8 mouse cellular contexts compared by ENCODE assay signal in genomic region chr5:121690482-121691211, GRCm38 (mm10). TPM values are rescaled to one million over a fixed set of nuclear protein-coding genes. Genes with fewer than 3 reads are reported as not detected.
DNase-seq lines count a peak whose midpoint lies in the region; ATAC-seq lines count a peak whose summit lies in the region.

No protein-coding gene starts in this region.

- 81% methylated on average over 7 of the region's 7 CpGs for WGBS in neural tube, embryonic 15.5 days
- WGBS in midbrain, embryonic 16.5 days: 80% methylated on average over 7 of the region's 7 CpGs

- H3K4me3 ChIP-seq in neural tube, embryonic 15.5 days (replicated peaks): no peak overlapping the region
- H3K4me3 ChIP-seq in midbrain, embryonic 16.5 days (ENCODE audit: low read depth, low read length): no peak overlapping the region

- H3K27ac ChIP-seq in neural tube, embryonic 15.5 days (replicated peaks): peak overlapping the region; percentile 19; the same call in 1 of the 2 replicates
- H3K27ac ChIP-seq in midbrain, embryonic 16.5 days (ENCODE audit: low read length): no peak overlapping the region

- H3K36me3 ChIP-seq in neural tube, embryonic 15.5 days: peaks cover 21% of the 10 kb centered on the region
- H3K36me3 ChIP-seq in midbrain, embryonic 16.5 days (ENCODE audit: control insufficient read depth, insufficient read depth, low read length): peaks cover 8% of the 10 kb centered on the region; the same call in 1 of the 2 replicates

- no peak overlapping the region for H3K9ac ChIP-seq in neural tube, embryonic 15.5 days (replicated peaks)
- no peak overlapping the region for H3K9ac ChIP-seq in midbrain, embryonic 16.5 days (ENCODE audit: low read depth, low read length)

- no peaks in the 10 kb centered on the region for H3K27me3 ChIP-seq in neural tube, embryonic 15.5 days (replicated peaks)
- no peaks in the 10 kb centered on the region for H3K27me3 ChIP-seq in midbrain, embryonic 16.5 days (ENCODE audit: control insufficient read depth, insufficient read depth, low read depth, low read length)

- DNase-seq in adrenal gland, adult (ENCODE audit: inconsistent age in 2 of 2, low spot score in 1 of 2): peak; percentile 20 to 65
- DNase-seq in adrenal gland, postnatal 4 days (ENCODE audit: low spot score in 2 of 2): no peak
- DNase-seq in neural tube, embryonic 10.5 days (ENCODE audit: extremely low spot score, low spot score): no peak
- peak; percentile 76 for DNase-seq in kidney, adult 18-20 months
- peak; percentile 64 for DNase-seq in lung, postnatal 36 days
- DNase-seq in spleen, postnatal 36 days (ENCODE audit: low spot score in 2 of 2): no peak

- peaks cover 4% of the 10 kb centered on the region; the same call in 1 of the 2 replicates for H3K4me1 ChIP-seq in neural tube, embryonic 15.5 days
- H3K4me1 ChIP-seq in midbrain, embryonic 16.5 days (ENCODE audit: control insufficient read depth, insufficient read depth, low read length): no peaks in the 10 kb centered on the region

- no peak for ATAC-seq in neural tube, embryonic 15.5 days (ENCODE audit: low FRiP score)
- no peak for ATAC-seq in midbrain, embryonic 16.5 days

- H3K9me3 ChIP-seq in neural tube, embryonic 15.5 days (replicated peaks): no peaks in the 10 kb centered on the region
- H3K9me3 ChIP-seq in midbrain, embryonic 16.5 days (replicated peaks; ENCODE audit: control insufficient read depth, low read length, poor library complexity, severe bottlenecking): no peaks in the 10 kb centered on the region

- no peak overlapping the region for H3K4me2 ChIP-seq in neural tube, embryonic 15.5 days
- H3K4me2 ChIP-seq in midbrain, embryonic 16.5 days (ENCODE audit: low read length): no peak overlapping the region

RNA-seq across cellular contexts. Expression of gene Atxn2, which starts 20.5 kb away (rescaled TPM):
- 100 to 1,000 TPM; 191 to 216 TPM for total RNA-seq in adrenal gland, postnatal 4 days (2021)
- 70.2 and 100 TPM in 2 replicates for polyA plus RNA-seq in neural tube, embryonic 15.5 days (2015; fragmentation: Nextera tagmentation; extraction: Ambion mirVana)
- 60.1 and 65.5 TPM in 2 replicates for polyA plus RNA-seq in midbrain, embryonic 16.5 days (2015; fragmentation: Nextera tagmentation; extraction: Ambion mirVana)

RNA-seq across cellular contexts. Expression of gene Brap, which starts 30.3 kb away (rescaled TPM):
- 10 to 100 TPM; 52.8 to 54.4 TPM for total RNA-seq in adrenal gland, postnatal 4 days (2021)
- polyA plus RNA-seq in neural tube, embryonic 15.5 days (2015; fragmentation: Nextera tagmentation; extraction: Ambion mirVana): 38.9 and 42.1 TPM in 2 replicates
- 43.3 and 44.5 TPM in 2 replicates for polyA plus RNA-seq in midbrain, embryonic 16.5 days (2015; fragmentation: Nextera tagmentation; extraction: Ambion mirVana)

RNA-seq across cellular contexts. Expression of gene Acad10, which starts 30.3 kb away (rescaled TPM):
- total RNA-seq in adrenal gland, postnatal 4 days (2021): 10 to 100 TPM; 19.8 to 22.4 TPM
- 0.91 and 1.8 TPM in 2 replicates for polyA plus RNA-seq in neural tube, embryonic 15.5 days (2015; fragmentation: Nextera tagmentation; extraction: Ambion mirVana)
- 1.7 and 2.1 TPM in 2 replicates for polyA plus RNA-seq in midbrain, embryonic 16.5 days (2015; fragmentation: Nextera tagmentation; extraction: Ambion mirVana)

Comparison
In these comparisons a context has a peak if more than half of its experiments do, and no peak if none do; other contexts are left out.
1. DNase-seq: peak in adrenal gland, adult (2 of 2), kidney, adult 18-20 months (single experiment) and lung, postnatal 36 days (single experiment); none in adrenal gland, postnatal 4 days (0 of 2), neural tube, embryonic 10.5 days (single experiment) and spleen, postnatal 36 days (0 of 2).